Mouse (Mus musculus): ENCODE data around the gene BC049715. TPM values are rescaled to one million over a fixed set of nuclear protein-coding genes. Genes with fewer than 3 reads are reported as not detected.

The BC049715 gene
- polyA plus RNA-seq, 1 experiment from 2014 or later: 2.6 TPM

- H3K27ac ChIP-seq (ENCODE audit: low read depth, low read length): no peak overlapping the region
- H3K4me1 ChIP-seq (replicated peaks; ENCODE audit: control insufficient read depth, insufficient read depth, low read length): no peaks in the 10 kb centered on the region; the same call in 1 of the 2 replicates
- DNase-seq (ENCODE audit: low spot score): no peak
- ATAC-seq (replicated peaks; ENCODE audit: low FRiP score): no peak
- no peaks in the 10 kb centered on the region for H3K9me3 ChIP-seq (ENCODE audit: control insufficient read depth, low read length)
- peaks cover 70% of the 10 kb centered on the region for H3K36me3 ChIP-seq (ENCODE audit: control insufficient read depth, insufficient read depth, low read length)
- no peaks in the 10 kb centered on the region for H3K27me3 ChIP-seq (replicated peaks; ENCODE audit: control insufficient read depth, insufficient read depth, low read length)
- H3K9ac ChIP-seq (ENCODE audit: low read depth, low read length): no peak overlapping the region
- WGBS: 94% methylated on average over 21 of the region's 21 CpGs
- H3K4me2 ChIP-seq: no peak overlapping the region
- no peak overlapping the region for H3K4me3 ChIP-seq (ENCODE audit: low read depth, low read length)
These were observed 10.6 kb upstream of the BC049715 start for GRCm38 (mm10) chr6:136816826-136817225.

DNA sequence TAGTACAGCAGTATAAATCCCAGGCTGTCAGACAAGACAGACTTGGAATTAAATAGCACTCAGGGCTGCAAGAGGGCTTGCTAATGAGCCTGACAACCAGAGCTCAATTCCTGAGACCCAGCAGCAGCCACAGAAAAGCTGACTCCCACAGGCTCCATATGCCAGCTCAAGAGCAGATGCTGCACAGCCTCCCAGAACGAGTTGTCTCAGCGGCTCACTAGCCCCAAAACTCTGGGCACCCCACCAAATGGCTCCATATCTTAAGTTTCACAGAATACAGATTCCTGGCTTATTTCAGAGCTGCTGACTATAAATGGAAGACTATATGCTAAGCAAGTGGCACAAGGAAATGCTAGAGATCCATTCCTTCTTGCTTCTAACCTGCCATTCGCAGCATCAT lies 9.9 kb upstream of the BC049715 start:
- 96% methylated on average over 3 of the region's 3 CpGs for WGBS
- Histone ChIP-seq H3K9ac (ENCODE audit: low read depth, low read length) (no peak overlapping the region), H3K9me3 (ENCODE audit: control insufficient read depth, low read length) (no peaks in the 10 kb centered on the region), H3K27ac (ENCODE audit: low read depth, low read length) (no peak overlapping the region), H3K4me1 (replicated peaks; ENCODE audit: control insufficient read depth, insufficient read depth, low read length) (no peaks in the 10 kb centered on the region; the same call in 1 of the 2 replicates), H3K36me3 (ENCODE audit: control insufficient read depth, insufficient read depth, low read length) (peaks cover 76% of the 10 kb centered on the region), H3K4me2 (no peak overlapping the region), H3K4me3 (ENCODE audit: low read depth, low read length) (no peak overlapping the region), H3K27me3 (replicated peaks; ENCODE audit: control insufficient read depth, insufficient read depth, low read length) (no peaks in the 10 kb centered on the region)
- ATAC-seq (replicated peaks; ENCODE audit: low FRiP score) (no peak), DNase-seq (ENCODE audit: low spot score) (no peak)

GRCm38 (mm10) chr6:136820381-136820780 lies 7.0 kb upstream of the BC049715 start:
- Histone ChIP-seq H3K4me2 (no peak overlapping the region), H3K4me1 (replicated peaks; ENCODE audit: control insufficient read depth, insufficient read depth, low read length) (no peaks in the 10 kb centered on the region), H3K9me3 (ENCODE audit: control insufficient read depth, low read length) (no peaks in the 10 kb centered on the region), H3K9ac (ENCODE audit: low read depth, low read length) (no peak overlapping the region), H3K27ac (ENCODE audit: low read depth, low read length) (no peak overlapping the region), H3K27me3 (replicated peaks; ENCODE audit: control insufficient read depth, insufficient read depth, low read length) (no peaks in the 10 kb centered on the region), H3K4me3 (ENCODE audit: low read depth, low read length) (no peak overlapping the region), H3K36me3 (ENCODE audit: control insufficient read depth, insufficient read depth, low read length) (peaks cover 74% of the 10 kb centered on the region)
- no peak for DNase-seq (ENCODE audit: low spot score)
- no peak for ATAC-seq (replicated peaks; ENCODE audit: low FRiP score)
- WGBS: 95% methylated on average over 21 of the region's 21 CpGs

DNA sequence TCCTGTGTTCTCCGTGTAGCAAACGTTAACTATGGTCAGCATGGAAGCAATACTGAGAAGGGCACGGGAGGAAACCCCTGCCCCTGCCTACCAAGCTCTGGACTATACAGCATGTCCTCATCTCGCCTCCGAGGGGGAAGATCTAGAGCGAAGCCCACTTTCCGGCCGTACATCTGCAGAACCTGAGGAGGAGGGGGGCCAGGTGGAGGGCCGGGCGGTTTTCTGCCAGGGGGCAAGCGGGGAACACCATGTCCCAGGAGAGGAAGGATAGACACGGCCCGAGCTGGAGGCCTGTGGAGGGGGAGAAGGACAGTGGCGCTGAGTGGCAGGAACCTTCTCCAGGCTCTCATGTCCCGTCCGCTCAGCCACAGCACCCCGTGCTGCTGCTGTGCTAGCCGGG lies 6.3 kb upstream of the BC049715 start:
- H3K4me1 ChIP-seq (replicated peaks; ENCODE audit: control insufficient read depth, insufficient read depth, low read length): no peaks in the 10 kb centered on the region
- no peaks in the 10 kb centered on the region for H3K27me3 ChIP-seq (replicated peaks; ENCODE audit: control insufficient read depth, insufficient read depth, low read length)
- H3K27ac ChIP-seq (ENCODE audit: low read depth, low read length): no peak overlapping the region
- H3K4me3 ChIP-seq (ENCODE audit: low read depth, low read length): no peak overlapping the region
- H3K9me3 ChIP-seq (ENCODE audit: control insufficient read depth, low read length): no peaks in the 10 kb centered on the region
- peaks cover 72% of the 10 kb centered on the region for H3K36me3 ChIP-seq (ENCODE audit: control insufficient read depth, insufficient read depth, low read length)
- DNase-seq (ENCODE audit: low spot score) (no peak), ATAC-seq (replicated peaks; ENCODE audit: low FRiP score) (no peak)
- 89% methylated on average over 18 of the region's 18 CpGs for WGBS
- no peak overlapping the region for H3K9ac ChIP-seq (ENCODE audit: low read depth, low read length)
- no peak overlapping the region for H3K4me2 ChIP-seq

GRCm38 (mm10) chr6:136824987-136825386 lies 2.4 kb upstream of the BC049715 start:
- Histone ChIP-seq H3K27ac (ENCODE audit: low read depth, low read length) (no peak overlapping the region), H3K4me1 (replicated peaks; ENCODE audit: control insufficient read depth, insufficient read depth, low read length) (0 out of 2 replicates have a peak, but pooled peaks cover 5% of the 10 kb centered on the region), H3K36me3 (ENCODE audit: control insufficient read depth, insufficient read depth, low read length) (peaks cover 45% of the 10 kb centered on the region), H3K4me3 (ENCODE audit: low read depth, low read length) (no peak overlapping the region), H3K4me2 (no peak overlapping the region), H3K9me3 (ENCODE audit: control insufficient read depth, low read length) (no peaks in the 10 kb centered on the region), H3K9ac (ENCODE audit: low read depth, low read length) (no peak overlapping the region), H3K27me3 (replicated peaks; ENCODE audit: control insufficient read depth, insufficient read depth, low read length) (no peaks in the 10 kb centered on the region)
- WGBS: 93% methylated on average over 8 of the region's 8 CpGs
- no peak for DNase-seq (ENCODE audit: low spot score)
- ATAC-seq (replicated peaks; ENCODE audit: low FRiP score): no peak

GRCm38 (mm10) chr6:136827116-136827515 lies 310 bp upstream of the BC049715 start:
- Histone ChIP-seq H3K36me3 (ENCODE audit: control insufficient read depth, insufficient read depth, low read length) (peaks cover 25% of the 10 kb centered on the region), H3K27me3 (replicated peaks; ENCODE audit: control insufficient read depth, insufficient read depth, low read length) (no peaks in the 10 kb centered on the region), H3K4me3 (ENCODE audit: low read depth, low read length) (peak overlapping the region; percentile 100), H3K4me2 (peak overlapping the region; percentile 96), H3K27ac (ENCODE audit: low read depth, low read length) (peak overlapping the region; percentile 85; the same call in 1 of the 2 replicates), H3K9ac (ENCODE audit: low read depth, low read length) (peak overlapping the region; percentile 99), H3K9me3 (ENCODE audit: control insufficient read depth, low read length) (no peaks in the 10 kb centered on the region), H3K4me1 (replicated peaks; ENCODE audit: control insufficient read depth, insufficient read depth, low read length) (0 out of 2 replicates have a peak, but pooled peaks cover 5% of the 10 kb centered on the region)
- 12% methylated on average over 7 of the region's 7 CpGs for WGBS
- ATAC-seq (replicated peaks; ENCODE audit: low FRiP score) (no peak), DNase-seq (ENCODE audit: low spot score) (no peak)

- H3K4me2 ChIP-seq: peak within 1 kb of the TSS; percentile 96
- ATAC-seq (replicated peaks; ENCODE audit: low FRiP score) (peak; percentile 100), DNase-seq (ENCODE audit: low spot score) (peak; percentile 95)
- 0 out of 2 replicates have a peak, but pooled peaks cover 5% of the 10 kb centered on the region for H3K4me1 ChIP-seq (replicated peaks; ENCODE audit: control insufficient read depth, insufficient read depth, low read length)
- H3K4me3 ChIP-seq (ENCODE audit: low read depth, low read length): peak within 1 kb of the TSS; percentile 100
- H3K27ac ChIP-seq (ENCODE audit: low read depth, low read length): peak within 1 kb of the TSS; percentile 85
- no peaks in the 10 kb centered on the region for H3K9me3 ChIP-seq (ENCODE audit: control insufficient read depth, low read length)
- H3K9ac ChIP-seq (ENCODE audit: low read depth, low read length): peak within 1 kb of the TSS; percentile 99
- WGBS: 0% methylated on average over 45 of the region's 45 CpGs
- no peaks in the 10 kb centered on the region for H3K27me3 ChIP-seq (replicated peaks; ENCODE audit: control insufficient read depth, insufficient read depth, low read length)
- H3K36me3 ChIP-seq (ENCODE audit: control insufficient read depth, insufficient read depth, low read length): peaks cover 16% of the 10 kb centered on the region
These were observed 595 bp downstream of the BC049715 start, which contains the start of gene Wbp11 for GRCm38 (mm10) chr6:136827881-136828561. Gene Wbp11, minus strand, starts transcription at chr6:136828233.

DNA sequence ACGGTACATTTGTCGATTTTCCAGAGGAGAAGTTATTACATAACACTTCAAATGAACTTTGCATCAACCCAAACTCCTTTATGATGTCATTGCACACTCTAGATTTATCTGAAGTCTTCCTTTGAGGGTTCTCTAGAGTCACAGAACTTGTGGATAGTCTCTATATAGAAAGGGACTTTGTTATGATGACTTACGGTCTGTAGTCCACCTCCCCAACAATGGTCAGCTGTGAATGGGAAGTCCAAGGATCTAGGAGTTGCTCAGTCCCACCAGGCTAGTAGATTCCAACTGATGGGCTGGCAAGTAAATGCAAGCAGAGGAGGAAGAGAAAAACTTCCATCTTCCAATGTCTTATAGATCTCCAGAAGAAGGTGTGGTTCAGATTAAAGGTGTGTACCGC lies 1.3 kb downstream of the BC049715 start:
- peak overlapping the region; percentile 51; the same call in 1 of the 2 replicates for H3K27ac ChIP-seq (ENCODE audit: low read depth, low read length)
- ATAC-seq (replicated peaks; ENCODE audit: low FRiP score) (no peak), DNase-seq (ENCODE audit: low spot score) (no peak)
- H3K4me3 ChIP-seq (ENCODE audit: low read depth, low read length): peak overlapping the region; percentile 100
- H3K36me3 ChIP-seq (ENCODE audit: control insufficient read depth, insufficient read depth, low read length): peaks cover 14% of the 10 kb centered on the region
- no peaks in the 10 kb centered on the region for H3K9me3 ChIP-seq (ENCODE audit: control insufficient read depth, low read length)
- peak overlapping the region; percentile 64 for H3K4me2 ChIP-seq
- WGBS: 29% methylated on average over 4 of the region's 4 CpGs
- 0 out of 2 replicates have a peak, but pooled peaks cover 5% of the 10 kb centered on the region for H3K4me1 ChIP-seq (replicated peaks; ENCODE audit: control insufficient read depth, insufficient read depth, low read length)
- no peaks in the 10 kb centered on the region for H3K27me3 ChIP-seq (replicated peaks; ENCODE audit: control insufficient read depth, insufficient read depth, low read length)
- peak overlapping the region; percentile 70 for H3K9ac ChIP-seq (ENCODE audit: low read depth, low read length)

GRCm38 (mm10) chr6:136831712-136832111 lies 4.3 kb downstream of the BC049715 start:
- ATAC-seq (replicated peaks; ENCODE audit: low FRiP score) (no peak), DNase-seq (ENCODE audit: low spot score) (no peak)
- H3K4me1 ChIP-seq (replicated peaks; ENCODE audit: control insufficient read depth, insufficient read depth, low read length): no peaks in the 10 kb centered on the region
- H3K27me3 ChIP-seq (replicated peaks; ENCODE audit: control insufficient read depth, insufficient read depth, low read length): no peaks in the 10 kb centered on the region; the same call in 1 of the 2 replicates
- 49% methylated on average over 5 of the region's 5 CpGs for WGBS
- H3K4me2 ChIP-seq: no peak overlapping the region
- H3K9ac ChIP-seq (ENCODE audit: low read depth, low read length): no peak overlapping the region
- H3K9me3 ChIP-seq (ENCODE audit: control insufficient read depth, low read length): no peaks in the 10 kb centered on the region
- no peak overlapping the region for H3K27ac ChIP-seq (ENCODE audit: low read depth, low read length)
- no peaks in the 10 kb centered on the region for H3K36me3 ChIP-seq (ENCODE audit: control insufficient read depth, insufficient read depth, low read length)
- no peak overlapping the region for H3K4me3 ChIP-seq (ENCODE audit: low read depth, low read length)
